Mouse (Mus musculus) left cerebral cortex, adult 11 months (tissue): ENCODE measurements at regions not wholly inside any gene's neighbourhood (a gene's known extent, or its start where the extent isn't known, plus 50 kb on each side); places are given as distances from the start of the nearest gene placed in this dataset.

Experiments used
- DNase-seq: peaks from one replicate; pipeline ENCODE4 v3.0.0; 2022; ENCODE audit warnings: low spot score

GRCm38 (mm10) chr11:45241671-45242070 is 610.2 kb upstream of the Clint1 start:
- DNase-seq, result no peak

- no peak for DNase-seq
Observed at GRCm38 (mm10) chr11:45244796-45245195, 607.1 kb upstream of the Clint1 start.

GRCm38 (mm10) chr11:45256019-45256418 is 595.8 kb upstream of the Clint1 start:
- DNase-seq, result no peak

- DNase-seq, result no peak
Observed at GRCm38 (mm10) chr11:45262198-45262597, 589.7 kb upstream of the Clint1 start.

GRCm38 (mm10) chr11:45264001-45264400 is 587.9 kb upstream of the Clint1 start:
- no peak for DNase-seq

GRCm38 (mm10) chr11:45265171-45265988 is 586.5 kb upstream of the Clint1 start:
- no peak for DNase-seq

GRCm38 (mm10) chr11:45265989-45266302 is 585.9 kb upstream of the Clint1 start:
- no peak for DNase-seq

GRCm38 (mm10) chr11:45269215-45269614 is 582.6 kb upstream of the Clint1 start:
- DNase-seq, result no peak

- no peak for DNase-seq
Observed at GRCm38 (mm10) chr11:45271206-45271605, 580.6 kb upstream of the Clint1 start.

GRCm38 (mm10) chr11:45274446-45275119 is 577.3 kb upstream of the Clint1 start:
- DNase-seq, result no peak

- DNase-seq, result no peak
Observed at GRCm38 (mm10) chr11:45275170-45275569, 576.7 kb upstream of the Clint1 start.

GRCm38 (mm10) chr11:45296772-45297171 is 555.1 kb upstream of the Clint1 start:
- no peak for DNase-seq

GRCm38 (mm10) chr11:45311934-45312333 is 539.9 kb upstream of the Clint1 start:
- DNase-seq, result no peak

- DNase-seq, result no peak
Observed at GRCm38 (mm10) chr11:45323766-45324165, 528.1 kb upstream of the Clint1 start.

- no peak for DNase-seq
Observed at GRCm38 (mm10) chr11:45330319-45330718, 521.5 kb upstream of the Clint1 start.

- DNase-seq, result no peak
Observed at GRCm38 (mm10) chr11:45333756-45334155, 518.1 kb upstream of the Clint1 start.

GRCm38 (mm10) chr11:45349331-45349730 is 502.5 kb upstream of the Clint1 start:
- DNase-seq, result no peak

- DNase-seq, result no peak
Observed at GRCm38 (mm10) chr11:45365343-45365742, 486.5 kb upstream of the Clint1 start.

- DNase-seq, result no peak
Observed at GRCm38 (mm10) chr11:45389243-45390146, 462.4 kb upstream of the Clint1 start.

- DNase-seq, result no peak
Observed at GRCm38 (mm10) chr11:45396009-45396408, 455.8 kb upstream of the Clint1 start.

GRCm38 (mm10) chr11:45398188-45398587 is 453.7 kb upstream of the Clint1 start:
- DNase-seq, result no peak

GRCm38 (mm10) chr11:45404377-45405029 is 447.3 kb upstream of the Clint1 start:
- DNase-seq, result no peak
